Mouse (Mus musculus): ENCODE data around the gene Gga1. TPM values are rescaled to one million over a fixed set of nuclear protein-coding genes. Genes with fewer than 3 reads are reported as not detected.

Gga1 gene
- total RNA-seq, 2 experiments from 2014 or later: 56.2 to 58.6 TPM

DNA sequence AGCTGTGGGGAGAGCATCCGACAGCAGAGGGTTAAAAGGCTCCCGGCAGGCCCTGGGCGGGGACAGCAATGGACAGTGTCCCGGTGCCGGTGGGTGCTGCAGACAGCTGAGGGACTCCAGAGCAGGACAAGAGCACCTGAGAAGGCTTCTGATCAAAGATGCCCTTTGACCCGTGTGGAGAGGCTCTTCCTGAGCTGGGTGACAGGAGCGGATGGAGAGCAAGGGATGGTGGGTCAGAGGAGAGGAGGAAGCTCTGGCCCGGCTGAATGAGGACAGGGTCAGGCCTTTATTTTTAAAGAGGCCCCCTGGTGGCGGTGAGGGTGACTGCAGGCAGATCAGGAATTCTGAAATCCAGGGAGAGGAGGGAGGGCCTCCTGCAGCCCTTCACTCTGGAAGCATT is 65.7 kb downstream of the Gga1 start:
- peak; percentile 78 to 80 for DNase-seq

Small RNA genes lying within 50 kb of the gene (microRNA-seq; reads per million reads assigned to microRNA genes)
- 0.30 to 0.63 reads per million in 2 experiments for gene Mir6955

Other genes starting within 250 kb of the Gga1 start
- 100 to 1,000 TPM; 181 to 207 TPM for gene Elfn2, start 158.4 kb upstream of the Gga1 start, total RNA-seq (2021)
- gene Mfng, start 103.7 kb upstream of the Gga1 start, total RNA-seq (2021): 1 to 10 TPM; 5.4 to 6.2 TPM
- 1 to 10 TPM; 5.1 to 5.8 TPM for gene Card10, start 74.1 kb upstream of the Gga1 start, total RNA-seq (2021)
- 10 to 100 TPM; 12.4 to 13.2 TPM for gene Cdc42ep1, start 34.6 kb upstream of the Gga1 start, total RNA-seq (2021)
- not detected for gene Lgals2, start 21.7 kb upstream of the Gga1 start, total RNA-seq (2021)
- under 1 TPM in 1 of 2 experiments, not detected in 1; 0.33 TPM for gene Gm49510, start 22.5 kb downstream of the Gga1 start, total RNA-seq (2021)
- gene Sh3bp1, start 22.6 kb downstream of the Gga1 start, total RNA-seq (2021): 10 to 100 TPM; 32.0 to 33.3 TPM
- 100 to 1,000 TPM; 171 to 176 TPM for gene Pdxp, start 36.7 kb downstream of the Gga1 start, total RNA-seq (2021)
- gene Lgals1, start 49.5 kb downstream of the Gga1 start, total RNA-seq (2021): 10 to 100 TPM; 18.2 to 19.2 TPM
- 10 to 100 TPM; 36.7 to 39.5 TPM for gene Nol12, start 57.7 kb downstream of the Gga1 start, total RNA-seq (2021)
- gene Triobp, start 70.5 kb downstream of the Gga1 start, total RNA-seq (2021): 10 to 100 TPM in 1 of 2 experiments, 1 to 10 TPM in 1; 7.7 to 12.7 TPM
- gene H1f0, start 151.3 kb downstream of the Gga1 start, total RNA-seq (2021): 10 to 100 TPM; 88.9 to 89.5 TPM
- gene Galr3, start 164.7 kb downstream of the Gga1 start, total RNA-seq (2021): not detected
- 10 to 100 TPM; 17.6 to 20.7 TPM for gene Ankrd54, start 185.7 kb downstream of the Gga1 start, total RNA-seq (2021)
- 10 to 100 TPM; 69.4 to 74.8 TPM for gene Eif3l, start 198.0 kb downstream of the Gga1 start, total RNA-seq (2021)
- 10 to 100 TPM; 33.1 to 34.5 TPM for gene Micall1, start 231.7 kb downstream of the Gga1 start, total RNA-seq (2021)

All from layer of hippocampus, postnatal 36 days (tissue).